Mouse (Mus musculus) thymus, adult 2 months (tissue): ENCODE data around the gene Gm20388.

Source experiments
- CTCF ChIP-seq: fragments of 200-500 bp; IDR thresholded peaks from 2 replicates; pipeline ENCODE4 v1.5.1; 2012; ENCODE audit warnings: mild to moderate bottlenecking, control low read depth, low read length, moderate library complexity, borderline replicate concordance; ENCODE audit not compliant: control insufficient read depth, poor library complexity, insufficient read depth; ENCODE audit errors: extremely low read depth
- POLR2A ChIP-seq: fragments of 200-500 bp; IDR thresholded peaks from 2 replicates; pipeline ENCODE4 v1.6.1; 2012; ENCODE audit warnings: mild to moderate bottlenecking, low read length, control low read depth, moderate library complexity; ENCODE audit not compliant: control insufficient read depth, poor library complexity, insufficient read depth; ENCODE audit errors: extremely low read depth

DNA sequence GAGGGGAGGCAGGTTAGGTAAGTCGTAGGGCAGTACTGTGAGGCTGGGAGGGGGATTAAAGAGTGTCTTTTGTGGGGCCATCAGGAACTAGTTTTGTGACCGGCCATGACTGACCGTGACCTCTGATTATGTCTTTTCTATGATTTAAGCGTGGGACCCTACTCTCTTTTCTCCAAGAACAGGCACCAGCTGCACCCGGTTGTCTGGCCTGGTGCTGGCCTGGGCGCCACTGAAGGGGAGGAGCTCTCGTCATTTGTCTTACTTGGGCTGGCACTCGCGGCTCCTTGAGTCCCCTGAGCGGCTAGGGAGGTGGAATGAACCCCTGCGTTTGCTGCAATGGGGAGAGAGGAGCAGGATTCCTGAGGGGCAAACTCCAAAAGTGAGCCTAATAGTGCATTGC, 3442.6 kb downstream of the Gm20388 start:
- TF ChIP-seq CTCF (no peak), POLR2A (no peak)
